Mouse (Mus musculus) CD4-positive, CD25-positive, alpha-beta regulatory T cell, adult 2 months (primary cell): ENCODE results near the gene Plg.

ENCODE experiments used
- DNase-seq: peaks from one replicate; pipeline ENCODE4 v3.0.0-alpha.2; 2012; ENCODE audit warnings: low read depth, low spot score

Gene Plg

DNA sequence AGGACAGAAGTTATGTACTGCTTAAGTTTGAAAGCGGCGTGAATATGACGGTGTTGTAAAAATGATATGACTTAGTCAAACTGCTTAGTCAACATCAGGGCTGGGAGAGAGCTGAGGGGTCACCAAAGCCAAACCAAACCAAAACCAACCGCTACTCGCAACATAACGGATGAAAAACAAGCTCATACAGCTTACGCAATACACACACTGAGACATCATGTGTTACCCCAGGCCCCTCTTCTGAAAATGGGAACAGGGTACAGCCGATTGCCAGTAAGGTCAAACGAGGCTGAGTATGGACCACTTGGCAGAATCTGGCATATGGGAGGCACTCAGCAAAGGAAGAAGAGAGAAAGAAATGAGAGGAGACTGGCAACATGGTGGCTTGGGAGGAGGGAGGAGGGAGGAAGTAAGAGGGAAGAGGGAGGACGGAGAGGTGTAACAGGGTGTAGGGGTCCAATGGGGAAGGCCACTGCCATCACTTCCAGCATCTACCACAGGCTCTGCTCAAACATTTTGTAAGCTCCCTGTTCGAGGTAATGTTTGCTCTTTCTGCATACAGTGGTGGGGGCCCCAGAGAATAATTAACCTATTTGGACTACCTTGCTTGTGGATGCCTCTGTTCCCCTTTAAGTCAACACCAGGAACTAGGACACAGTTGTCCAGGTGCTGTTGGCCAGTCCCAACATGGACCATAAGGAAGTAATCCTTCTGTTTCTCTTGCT is at the start of gene Plg:
Gene Plg (plus strand): TSS at position 628 of the 725 bp plus-strand sequence.
- DNase-seq, result no peak

DNA sequence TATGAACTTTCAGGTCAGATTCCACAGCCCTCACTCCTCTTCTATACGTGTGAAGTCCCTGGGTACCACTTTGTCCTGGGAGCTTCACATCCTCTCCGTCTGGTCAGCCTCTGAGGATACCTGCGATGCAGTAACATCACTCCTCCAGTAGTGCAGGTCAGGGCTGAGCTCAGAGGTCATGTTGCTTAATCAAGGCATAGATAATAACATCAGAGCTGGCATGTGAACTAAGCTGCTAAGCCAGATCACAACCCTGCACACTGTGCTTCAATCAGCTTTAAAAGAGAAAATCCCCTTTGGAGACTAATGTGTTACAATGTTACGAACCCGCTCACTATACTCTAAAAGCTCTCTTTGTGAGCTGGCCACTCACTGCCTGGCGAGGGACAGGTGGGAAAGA is 43.3 kb upstream of the Plg start:
- DNase-seq, result no peak

DNA sequence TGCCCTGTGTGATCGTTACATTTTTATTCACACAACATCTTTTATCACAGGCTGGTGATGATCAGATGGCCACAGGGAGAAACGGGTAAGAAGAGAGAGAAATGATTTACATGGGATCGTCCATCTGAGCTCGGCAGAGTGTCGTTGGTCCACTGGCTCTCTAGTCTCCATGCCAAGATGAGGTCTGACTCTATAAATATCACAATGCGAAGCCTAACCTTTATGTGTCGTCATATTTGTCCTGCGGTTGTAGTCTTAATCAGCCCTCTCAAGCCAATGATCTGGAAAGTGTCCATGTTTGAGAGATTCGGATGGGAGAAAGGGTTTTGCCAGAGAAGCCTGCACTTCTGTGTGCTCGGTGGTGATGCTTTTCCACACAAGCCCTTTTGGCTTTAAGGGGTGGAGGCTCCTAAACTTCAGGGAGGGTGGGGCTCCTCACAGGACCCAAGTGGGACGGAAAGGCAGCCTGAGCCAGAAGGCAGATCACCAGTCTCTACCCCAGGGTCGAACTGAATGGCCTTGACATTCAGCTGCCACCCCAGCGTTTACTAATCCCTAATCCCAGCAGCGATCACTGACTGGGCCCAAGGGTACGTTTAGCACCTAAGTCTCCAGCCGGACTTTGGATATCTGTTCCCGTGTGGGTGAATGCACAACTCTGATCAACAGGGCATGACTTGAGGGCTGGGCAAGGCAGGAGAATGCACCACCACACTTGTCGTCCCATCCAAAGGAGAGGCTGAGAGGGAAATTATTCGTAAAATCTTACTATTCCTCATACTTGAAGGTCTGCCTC is 42.1 kb upstream of the Plg start:
- no peak for DNase-seq

DNA sequence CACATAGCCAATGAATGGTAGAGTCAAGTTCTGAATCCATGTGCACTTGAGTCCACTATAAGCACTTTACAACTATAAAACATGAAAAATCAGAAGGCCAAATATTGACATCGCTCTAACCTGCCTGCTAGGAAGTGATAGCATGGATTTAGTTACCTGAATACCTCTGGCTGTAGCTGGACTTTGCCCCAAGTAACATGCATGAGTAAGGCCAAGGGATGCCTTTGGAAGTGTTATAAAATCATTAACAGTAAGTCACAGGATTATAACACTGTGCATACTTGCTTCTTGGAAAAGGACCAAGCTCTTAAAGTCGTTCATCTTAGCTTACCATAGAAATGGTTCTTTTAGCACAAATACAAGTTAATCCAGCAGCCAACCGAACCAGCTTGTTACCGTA is 41.3 kb upstream of the Plg start:
- no peak for DNase-seq

DNA sequence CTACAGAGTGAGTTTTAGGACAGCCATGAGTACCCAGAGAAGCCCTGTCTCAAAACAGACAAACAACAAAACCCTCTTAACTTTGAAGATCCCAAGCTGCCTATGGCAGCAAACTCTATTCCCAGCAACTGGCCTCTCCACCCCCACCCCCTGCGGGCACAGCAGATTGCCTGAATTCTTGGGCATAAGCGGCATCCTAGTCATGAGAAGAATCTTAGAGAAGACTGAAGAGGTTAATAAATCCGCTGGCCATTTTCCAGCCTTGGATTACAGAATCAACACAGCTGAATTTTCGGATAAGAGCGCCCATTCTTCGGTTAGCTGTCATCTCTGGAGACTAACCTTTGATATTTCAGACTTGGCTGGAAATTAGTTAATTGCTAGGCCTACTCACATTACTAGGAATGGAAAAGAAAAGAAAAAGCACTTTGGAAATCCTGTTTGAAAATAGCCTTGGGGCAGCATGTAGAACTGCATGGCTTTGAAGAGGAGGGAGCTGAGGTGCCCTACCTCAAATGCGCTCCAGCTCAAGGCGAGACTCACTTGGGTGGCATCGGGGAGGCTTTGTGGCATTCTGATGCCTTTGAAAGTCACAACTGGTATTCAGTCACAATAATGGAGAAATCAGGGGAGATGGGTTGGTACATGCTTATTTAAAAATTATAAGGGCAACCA is 34.6 kb upstream of the Plg start:
- DNase-seq, result no peak

DNA sequence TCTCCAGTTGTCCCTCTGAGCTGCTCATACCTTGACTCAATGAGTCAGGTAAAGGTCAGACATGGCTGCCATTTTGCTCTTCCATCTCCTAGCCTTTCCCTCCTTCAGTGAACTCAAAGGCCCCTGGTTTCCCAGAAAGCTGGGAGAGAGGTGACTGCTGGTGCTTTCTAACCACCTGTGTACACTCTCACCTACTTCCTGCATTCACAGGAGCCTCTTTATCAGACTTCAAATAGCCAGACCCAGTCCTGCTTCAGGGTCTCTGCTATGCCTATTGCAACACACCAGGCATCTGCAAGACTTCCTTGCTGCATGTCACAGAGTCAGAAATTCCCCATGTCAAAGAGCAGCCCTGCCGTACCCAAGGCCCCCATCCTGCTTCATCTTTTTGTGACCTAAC is 30.9 kb upstream of the Plg start:
- no peak for DNase-seq

DNA sequence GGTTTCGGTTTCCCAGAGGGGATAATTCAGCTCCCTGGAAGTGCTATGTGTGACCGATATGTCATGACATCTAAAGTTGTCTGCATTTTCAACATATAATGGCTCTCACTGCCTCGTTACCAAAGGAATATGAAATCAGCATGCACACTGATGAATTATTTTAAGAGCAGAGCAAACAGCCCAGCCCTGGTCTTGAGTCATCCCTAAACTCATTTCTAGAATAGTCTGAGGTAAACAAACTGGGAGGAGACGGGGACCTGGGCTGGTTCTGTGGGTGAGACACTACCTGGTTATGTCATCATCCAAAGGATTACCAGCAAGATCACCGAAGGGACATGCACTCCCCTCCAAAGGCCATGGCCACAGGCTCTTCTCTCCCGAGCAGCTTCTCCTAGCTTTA is 26.8 kb upstream of the Plg start:
- no peak for DNase-seq

DNA sequence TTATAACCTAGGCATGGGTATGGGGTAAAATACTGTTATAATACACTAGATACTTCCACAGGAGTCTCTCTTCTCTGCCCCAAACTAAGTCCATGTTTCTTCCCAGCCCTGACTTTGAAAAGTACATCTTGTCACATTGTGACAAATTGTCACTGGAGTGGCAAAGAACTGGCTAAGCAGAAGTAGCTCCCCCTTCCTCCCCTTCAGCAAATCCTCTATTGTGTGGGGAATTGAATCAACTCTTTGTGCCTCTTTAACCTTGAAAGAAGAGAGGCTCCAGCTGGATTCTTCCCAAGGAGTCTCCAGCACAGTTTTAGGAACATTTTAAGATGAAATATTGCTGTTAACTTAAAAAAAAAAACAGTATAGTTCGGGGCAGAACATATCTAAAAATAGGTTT is 25.6 kb upstream of the Plg start:
- no peak for DNase-seq

DNA sequence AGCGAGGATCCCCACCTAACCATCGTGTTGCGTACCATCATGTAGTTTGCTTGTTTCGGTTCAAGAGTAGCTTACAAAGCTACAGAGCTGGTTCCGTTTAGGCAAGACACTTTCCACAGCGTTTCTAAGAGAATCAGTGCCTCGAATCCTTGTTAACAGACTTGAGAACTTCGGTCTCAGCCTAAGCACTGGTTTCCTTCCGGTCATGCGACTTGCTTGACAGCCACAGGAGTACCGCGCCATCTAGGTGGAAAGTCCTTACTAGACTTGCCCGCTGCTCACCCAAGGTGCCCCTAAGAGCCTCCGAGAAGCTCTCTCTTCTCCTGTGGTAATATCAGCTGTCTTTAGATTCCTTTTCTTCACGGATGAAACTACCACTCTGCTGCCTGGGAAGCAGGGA is 18.5 kb upstream of the Plg start:
- DNase-seq, result no peak

DNA sequence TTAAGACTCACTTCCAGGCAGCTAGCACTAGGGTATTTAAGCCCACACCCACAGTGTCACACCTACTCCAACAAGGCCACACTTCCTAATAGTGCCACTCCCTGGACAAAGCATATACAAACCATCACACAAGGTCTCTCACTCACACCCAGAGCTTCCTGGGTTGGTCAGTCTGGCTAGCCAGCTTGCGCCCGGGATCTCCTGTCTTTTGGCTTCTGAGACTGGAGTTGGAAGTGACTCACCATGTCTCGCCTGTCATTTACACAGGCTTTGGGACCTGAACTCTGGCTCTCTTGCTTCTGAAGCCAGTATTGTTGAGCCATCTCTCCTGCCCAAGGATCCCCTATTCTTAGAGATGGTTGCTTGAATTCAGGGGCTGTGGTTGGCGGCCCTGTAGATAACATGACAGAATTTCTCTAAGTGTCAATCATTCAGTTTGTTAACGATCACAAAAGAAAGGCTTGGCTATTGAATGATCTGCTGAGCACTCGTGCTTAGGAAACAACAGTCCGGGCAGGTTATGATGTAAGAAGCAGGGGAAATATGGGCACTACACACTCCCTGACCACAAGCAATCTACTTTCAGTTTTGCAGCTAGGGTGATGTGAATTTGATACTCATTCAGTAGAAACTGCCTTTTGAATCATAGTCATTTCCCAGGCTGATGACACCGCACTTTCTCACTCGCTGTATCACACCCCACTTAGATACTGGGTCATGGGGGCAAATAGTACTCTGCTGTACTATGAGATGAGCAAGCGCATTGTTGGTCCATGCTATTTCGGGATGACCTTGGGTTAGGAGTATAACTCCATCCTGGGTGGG is 14.6 kb upstream of the Plg start:
- DNase-seq, result peak; percentile 53

DNA sequence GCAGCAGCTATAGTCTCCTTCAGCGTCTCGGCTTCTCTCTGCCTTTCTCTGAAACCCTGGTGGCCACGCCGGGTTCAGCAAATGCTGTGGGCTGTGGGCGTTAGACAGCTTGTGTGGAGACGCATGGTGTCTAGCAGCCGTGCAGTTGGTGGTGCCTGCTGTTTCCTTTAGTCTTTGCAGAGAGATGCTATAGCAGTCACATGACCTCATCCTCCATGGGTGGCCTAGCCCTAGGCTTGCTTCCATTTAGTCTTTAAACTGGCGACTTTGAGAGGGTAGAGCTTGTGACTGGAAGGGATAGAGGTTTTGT is 14.0 kb upstream of the Plg start:
- DNase-seq, result peak; percentile 54

DNA sequence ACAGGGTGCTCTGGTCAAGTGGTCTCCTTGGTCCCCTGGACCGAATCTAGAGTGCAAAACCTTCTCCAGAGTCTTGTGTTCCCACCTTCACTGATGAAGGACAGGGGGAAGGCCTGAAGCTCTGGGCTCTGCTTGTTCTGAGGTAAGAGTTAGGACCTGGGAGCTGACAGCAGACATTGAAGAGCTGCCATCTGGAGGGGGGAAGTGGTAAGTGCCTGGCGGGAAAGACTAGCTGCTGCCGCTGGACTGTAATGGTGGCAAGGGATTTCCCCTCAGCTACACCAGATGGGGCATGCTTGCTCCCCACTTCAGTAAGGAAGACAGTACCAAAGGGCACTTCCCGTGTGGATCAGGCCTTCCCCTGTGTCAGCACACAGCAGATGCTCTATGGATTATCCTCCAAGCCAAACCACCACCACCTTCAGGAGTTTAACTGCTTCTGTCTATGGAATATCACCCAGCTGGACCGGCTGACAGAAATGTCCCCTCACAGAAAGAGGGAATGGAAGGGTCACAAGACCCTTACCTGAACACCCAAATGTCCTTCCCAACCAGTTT is 11.0 kb upstream of the Plg start:
- DNase-seq, result peak; percentile 76

DNA sequence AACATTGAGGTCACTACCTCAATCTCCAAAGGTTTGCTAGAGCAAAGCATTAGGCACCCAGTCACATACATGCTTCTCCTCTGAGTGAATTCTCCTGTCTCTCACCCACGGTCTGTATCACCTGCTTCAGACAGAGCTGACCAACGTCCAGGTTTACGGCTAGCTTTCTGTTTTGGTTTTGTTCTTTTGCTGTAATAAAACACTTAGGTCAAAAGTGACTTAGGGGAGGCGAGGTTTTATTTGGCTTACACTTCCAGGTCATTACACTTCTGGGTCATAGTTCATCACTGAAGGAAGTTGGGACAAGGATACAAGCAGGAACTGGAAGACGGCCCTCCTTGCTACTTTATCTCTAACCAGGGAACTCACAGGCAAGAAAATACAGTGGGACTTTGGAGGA is 9.0 kb upstream of the Plg start:
- DNase-seq, result no peak

DNA sequence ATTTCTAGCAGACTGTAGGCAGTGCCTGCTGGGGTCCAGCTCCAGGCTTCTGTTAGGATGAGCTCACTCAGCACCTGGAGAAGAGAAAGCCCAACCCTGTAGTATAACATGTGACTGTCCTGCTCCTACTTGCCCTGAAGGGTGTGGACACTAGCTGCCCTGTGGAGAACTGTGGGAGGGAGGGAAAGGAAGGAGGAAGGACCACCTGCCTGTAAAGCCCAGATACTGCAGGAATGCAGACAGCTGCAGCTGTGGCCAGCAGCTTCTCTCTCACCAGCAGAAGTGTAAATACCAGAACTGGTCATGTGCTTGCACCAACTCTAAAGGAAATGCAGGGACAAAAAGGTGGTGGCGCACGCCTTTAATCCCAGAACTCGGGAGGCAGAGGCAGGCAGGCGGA is 8.1 kb upstream of the Plg start:
- DNase-seq, result no peak

DNA sequence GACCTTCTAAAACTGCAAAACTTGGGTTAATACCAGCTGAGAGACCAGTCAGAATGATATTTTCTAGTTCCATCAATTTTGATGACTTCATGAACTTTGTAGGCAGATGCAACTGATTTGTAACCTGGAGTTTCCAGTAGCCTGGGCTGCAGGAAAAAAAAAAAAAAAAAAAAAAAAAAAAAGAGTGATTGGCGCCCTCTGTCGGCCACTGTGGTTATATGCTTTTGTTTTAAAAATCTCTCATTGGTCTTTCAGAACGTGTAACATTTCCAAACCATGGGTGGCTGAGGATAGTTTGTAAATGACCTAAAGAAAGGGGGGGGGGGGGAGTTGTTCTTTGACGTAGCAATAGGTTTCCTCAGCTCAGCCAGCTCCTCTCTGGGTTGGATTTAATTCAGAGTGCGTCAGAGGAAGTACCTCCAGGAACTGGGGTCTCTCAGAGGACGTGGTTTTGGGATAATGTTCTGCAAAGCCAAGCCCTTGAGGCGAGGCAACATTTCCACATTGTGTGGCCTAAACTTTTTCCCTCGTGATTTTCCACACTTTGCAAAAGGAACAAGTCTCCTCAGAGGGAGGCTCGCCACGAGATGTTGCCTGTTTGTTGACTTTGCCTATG is 7.0 kb upstream of the Plg start:
- peak; percentile 72 for DNase-seq

DNA sequence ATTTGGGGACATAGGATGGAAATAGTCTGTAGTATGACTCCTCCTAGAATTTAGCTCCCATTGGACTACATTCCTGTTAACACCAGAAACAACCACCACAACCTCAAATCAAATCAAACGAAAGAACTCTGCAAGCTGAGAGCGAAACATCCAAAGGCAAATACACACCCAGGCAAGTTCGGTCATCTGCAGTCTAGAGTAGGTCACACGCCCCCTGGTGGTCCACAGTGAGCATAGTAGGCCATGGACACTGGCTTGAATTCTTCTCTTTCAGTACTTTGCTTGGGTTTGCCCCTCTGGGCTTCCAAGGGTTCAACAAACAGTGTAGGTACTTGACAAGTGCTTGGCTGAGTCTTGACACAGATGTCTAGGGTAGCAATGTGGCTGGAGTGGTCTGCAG is 6.4 kb upstream of the Plg start:
- DNase-seq, result peak; percentile 89

DNA sequence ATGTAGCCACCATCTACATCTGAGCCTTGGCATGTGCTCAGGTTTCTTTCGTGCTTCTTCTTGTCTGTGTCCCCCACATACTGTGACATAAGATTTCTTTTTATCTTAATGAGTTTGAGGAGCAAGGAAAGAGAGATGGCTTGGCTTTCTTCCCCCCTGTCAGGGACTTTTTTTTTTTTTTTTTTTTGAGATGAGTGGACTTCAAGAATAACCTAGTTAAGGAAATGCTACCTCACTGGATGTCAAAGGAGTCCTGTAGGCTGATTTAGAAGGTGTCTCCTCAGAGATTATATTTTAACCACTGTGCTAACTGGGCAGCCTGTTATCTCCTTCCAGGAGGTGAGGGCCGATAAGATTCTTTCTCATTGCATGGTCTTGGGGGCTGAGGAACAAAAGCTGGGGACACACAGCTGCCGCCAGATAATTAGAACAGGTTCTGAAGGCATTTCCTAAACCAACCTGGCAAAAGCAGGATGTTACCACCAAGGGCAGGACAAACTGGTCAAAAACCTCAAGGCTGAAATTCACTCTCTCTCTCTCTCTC is 4.7 kb upstream of the Plg start:
- DNase-seq, result no peak

DNA sequence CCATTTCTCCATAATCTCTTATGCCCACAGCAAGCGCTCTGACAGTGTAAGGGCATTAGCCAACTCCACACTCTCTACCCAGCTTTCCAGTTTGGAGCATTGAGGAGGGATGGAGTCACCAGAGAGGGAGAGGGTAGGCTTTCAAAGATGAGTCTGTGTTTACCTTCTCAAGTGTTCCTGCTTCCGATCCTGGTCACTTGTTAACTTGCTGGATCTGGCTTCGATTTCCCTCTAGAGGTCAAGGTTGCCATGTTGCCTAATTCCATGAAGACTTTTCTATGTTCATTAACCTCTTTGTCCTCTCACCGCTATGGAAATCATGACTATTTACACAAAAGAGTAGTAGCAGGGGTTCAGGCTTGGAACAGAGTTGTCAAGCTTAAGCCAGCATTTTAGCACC is 1.9 kb downstream of the Plg start:
- no peak for DNase-seq

DNA sequence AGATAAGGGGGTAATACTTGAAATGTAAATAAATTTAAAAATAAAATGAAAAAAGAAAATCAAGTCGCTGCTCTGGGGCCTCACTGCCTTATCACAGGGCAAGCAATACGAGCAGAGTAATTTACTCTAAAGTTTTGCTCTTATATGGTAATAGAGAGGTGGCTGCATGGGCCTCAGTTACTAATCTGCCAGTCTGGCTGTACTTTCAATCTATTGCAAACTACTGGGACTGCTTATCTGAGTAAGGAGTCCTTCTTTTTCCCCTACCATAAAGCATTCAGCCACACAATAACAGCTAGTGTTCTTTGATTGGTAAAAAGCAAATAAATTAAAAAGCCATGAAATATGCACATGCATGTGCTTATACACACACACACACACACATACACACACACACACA is 3.2 kb downstream of the Plg start:
- no peak for DNase-seq

DNA sequence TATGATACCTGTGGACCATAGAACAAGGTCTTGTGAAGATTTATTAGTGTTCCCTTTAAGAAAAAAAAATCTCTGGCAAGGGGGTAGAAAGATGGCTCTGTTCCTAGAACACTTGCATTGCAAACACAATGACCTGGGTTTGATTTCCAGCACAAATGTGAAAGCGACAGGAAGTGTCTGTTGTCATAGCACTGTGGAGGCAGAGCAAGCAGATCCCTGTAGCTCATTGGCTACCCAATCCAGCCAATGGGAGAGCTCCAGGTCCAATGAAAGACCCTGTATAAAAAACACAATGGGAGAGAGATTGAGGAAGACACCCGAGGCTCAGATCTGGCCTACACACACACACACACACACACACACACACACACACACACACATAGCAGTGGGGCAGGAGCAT is 4.1 kb downstream of the Plg start:
- DNase-seq, result no peak
